Mouse (Mus musculus) forebrain, postnatal 0 days (tissue): ENCODE measurements around the gene Zfp868. TPM values are rescaled to one million over a fixed set of nuclear protein-coding genes. Genes with fewer than 3 reads are reported as not detected.
A peak's percentile ranks its signal among the peaks of the same experiment; 100 is the strongest.
"Not testable (repeated sequence)": the region's sequence is repeated elsewhere in the genome, so short reads cannot be mapped to it uniquely, and the experiment has no call there.

ENCODE experiments used
- ATAC-seq: fragments of 200-750 bp; cut with Nextera tagmentation; 2 replicates; pipeline ENCODE4 v1.8.0; 2017; ENCODE audit warnings: mild to moderate bottlenecking, moderate library complexity
- DNase-seq: peaks from one replicate; pipeline ENCODE4 v3.0.0-alpha.2; 2015
- H3K27ac ChIP-seq: fragments of 300-500 bp; sonication (generic); 2 replicates; pipeline ENCODE4 v1.5.1; 2014; ENCODE audit warnings: low read depth, mild to moderate bottlenecking, antibody characterized with exemption, low read length, moderate library complexity, mixed read lengths
- H3K27me3 ChIP-seq: fragments of 300-500 bp; sonication (generic); 2 replicates; pipeline ENCODE4 v1.6.1; 2014; ENCODE audit warnings: mild to moderate bottlenecking, low read length, mixed read lengths; ENCODE audit not compliant: insufficient read depth
- H3K36me3 ChIP-seq: fragments of 300-500 bp; sonication (generic); 2 replicates; pipeline ENCODE4 v1.6.1; 2014; ENCODE audit warnings: mild to moderate bottlenecking, moderate library complexity; ENCODE audit not compliant: insufficient read depth
- H3K4me1 ChIP-seq: fragments of 300-500 bp; sonication (generic); 2 replicates; pipeline ENCODE4 v1.6.1; 2014; ENCODE audit warnings: antibody characterized with exemption; ENCODE audit not compliant: insufficient read depth
- H3K4me2 ChIP-seq: fragments of 300-500 bp; sonication (generic); 2 replicates; pipeline ENCODE4 v1.6.1; 2014; ENCODE audit warnings: low read depth, mild to moderate bottlenecking, moderate library complexity
- H3K4me3 ChIP-seq: fragments of 300-500 bp; sonication (generic); 2 replicates; pipeline ENCODE4 v1.5.1; 2014; ENCODE audit warnings: low read depth, low read length, mixed read lengths
- H3K9ac ChIP-seq: fragments of 300-500 bp; sonication (generic); 2 replicates; pipeline ENCODE4 v1.6.1; 2014; ENCODE audit warnings: mild to moderate bottlenecking
- H3K9me3 ChIP-seq: fragments of 300-500 bp; sonication (generic); 2 replicates; pipeline ENCODE4 v1.6.1; 2016; ENCODE audit warnings: low read length
- CTCF ChIP-seq: sonication (generic); IDR thresholded peaks from 2 replicates; pipeline ENCODE4 v1.5.1; 2016; ENCODE audit warnings: antibody characterized with exemption, control low read depth, low read depth
- WGBS: fragments of 180-500 bp; shearing (Covaris S2); extraction: QIAGEN DNeasy Blood & Tissue Kit; methylation state at CpG from one replicate; pipeline ENCODE4 v1.1.7; 2014; 5-methylcytosine and 5-hydroxymethylcytosine counted together
- polyA plus RNA-seq: library from polyadenylated mRNA; unstranded; fragments of >200 nt; fragmentation: Nextera tagmentation; extraction: Ambion mirVana; gene quantifications from 2 replicates; pipeline ENCODE4 v1.2.1, GENCODE M21; 2015
- total RNA-seq: library from RNA; depleted of rRNA; stranded (reverse); fragments of >200 nt; gene quantifications from 2 replicates; pipeline ENCODE4 v1.2.3, GENCODE M21; 2014; rRNA removed

Zfp868 gene
- total and polyA plus RNA-seq, 2 experiments from 2014 or later: 23.9 to 38.0 TPM

DNA sequence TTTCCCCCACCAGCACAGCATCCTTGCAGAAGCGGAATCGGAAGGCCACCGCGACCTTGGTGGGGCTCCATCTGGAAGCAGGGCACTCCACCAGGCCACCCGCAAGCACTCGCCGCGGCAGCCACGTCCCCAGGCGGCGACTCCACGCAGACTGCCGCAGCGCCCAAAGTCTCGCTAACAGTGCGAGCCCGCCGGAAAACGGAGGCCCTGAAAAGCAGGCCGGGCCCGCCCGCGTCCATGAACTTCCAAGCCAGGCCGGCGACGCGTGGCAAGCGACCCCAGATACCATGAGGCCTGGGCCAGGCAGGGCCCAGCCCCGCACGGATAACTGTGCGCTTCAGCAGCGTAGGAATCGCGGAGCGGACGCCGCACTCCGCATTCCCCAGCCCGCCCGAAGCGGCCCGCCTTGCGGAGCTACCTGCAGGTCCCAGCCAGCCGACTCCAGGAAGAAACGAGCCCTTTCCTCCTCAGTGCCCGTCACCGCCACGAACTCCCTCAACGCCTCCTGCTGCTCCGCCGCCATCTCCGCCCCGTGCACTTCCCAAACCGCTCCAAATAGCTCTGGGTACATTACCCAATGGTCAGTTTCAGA lies 40.6 kb downstream of the Zfp868 start:
- DNase-seq (peak; percentile 54), ATAC-seq (peak; percentile 76)
- WGBS: 4% methylated on average over 54 of the region's 54 CpGs
- Histone ChIP-seq H3K27ac (peak overlapping the region; percentile 50), H3K4me1 (no peaks in the 10 kb centered on the region), H3K36me3 (no peaks in the 10 kb centered on the region), H3K4me2 (peak overlapping the region; percentile 92), H3K9ac (peak overlapping the region; percentile 72), H3K27me3 (no peaks in the 10 kb centered on the region), H3K9me3 (no peaks in the 10 kb centered on the region), H3K4me3 (peak overlapping the region; percentile 44)
- TF ChIP-seq CTCF: no peak

DNA sequence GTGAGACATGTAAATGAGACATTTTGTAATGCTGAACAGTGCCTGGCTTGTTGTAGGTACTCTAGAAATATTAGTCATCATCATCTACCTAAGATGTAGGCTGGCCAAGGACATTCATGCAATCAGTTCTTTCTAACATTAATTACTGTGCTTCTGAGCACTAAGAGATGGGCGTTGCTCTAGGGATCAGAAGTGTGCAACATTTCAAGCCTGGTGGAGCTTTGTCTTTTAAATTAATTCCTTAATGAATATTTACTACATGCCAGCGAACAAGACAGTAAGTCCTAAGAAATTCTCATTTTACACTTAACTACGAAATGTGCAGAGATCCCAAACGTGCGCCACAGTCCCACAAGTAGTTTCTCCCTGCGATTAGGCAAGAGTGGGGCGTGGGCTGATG lies 41.1 kb downstream of the Zfp868 start:
- H3K4me1 ChIP-seq, H3K36me3 ChIP-seq, H3K27me3 ChIP-seq, H3K27ac ChIP-seq, ATAC-seq, DNase-seq, H3K9me3 ChIP-seq: not testable (repeated sequence)
- Histone ChIP-seq H3K4me3 (peak overlapping the region; percentile 44), H3K4me2 (peak overlapping the region; percentile 92), H3K9ac (peak overlapping the region; percentile 72)
- WGBS: 10% methylated on average over 7 of the region's 7 CpGs

Other genes starting within 250 kb of the Zfp868 start
- gene Gm9495, start 172.0 kb downstream of the Zfp868 start, total RNA-seq: not detected in 2 replicates
- not detected in 2 replicates for gene Gm9495, start 172.0 kb downstream of the Zfp868 start, polyA plus RNA-seq
- gene Gm7697, start 102.6 kb downstream of the Zfp868 start, total RNA-seq: 0.05 and 0.08 TPM in 2 replicates
- gene Gm7697, start 102.6 kb downstream of the Zfp868 start, polyA plus RNA-seq: not detected in 2 replicates
- 4.9 and 5.1 TPM in 2 replicates for gene Zfp964, start 28.9 kb upstream of the Zfp868 start, total RNA-seq
- 0.64 and 0.92 TPM in 2 replicates for gene Zfp964, start 28.9 kb upstream of the Zfp868 start, polyA plus RNA-seq
- gene Zfp869, start 85.2 kb upstream of the Zfp868 start, total RNA-seq: 24.5 and 34.1 TPM in 2 replicates
- gene Zfp869, start 85.2 kb upstream of the Zfp868 start, polyA plus RNA-seq: 18.8 and 19.2 TPM in 2 replicates
- gene Zfp963, start 124.4 kb upstream of the Zfp868 start, total RNA-seq: 5.0 TPM in 2 replicates
- 3.7 and 4.5 TPM in 2 replicates for gene Zfp963, start 124.4 kb upstream of the Zfp868 start, polyA plus RNA-seq
- gene Gm20422, start 149.3 kb upstream of the Zfp868 start, total RNA-seq: 0.23 and 3.5 TPM in 2 replicates
- gene Gm20422, start 149.3 kb upstream of the Zfp868 start, polyA plus RNA-seq: 0.33 and 1.2 TPM in 2 replicates
- 61.0 and 74.4 TPM in 2 replicates for gene Atp13a1, start 165.6 kb upstream of the Zfp868 start, total RNA-seq
- gene Atp13a1, start 165.6 kb upstream of the Zfp868 start, polyA plus RNA-seq: 37.3 and 39.6 TPM in 2 replicates
- gene Zfp866, start 165.6 kb upstream of the Zfp868 start, total RNA-seq: 47.5 and 59.2 TPM in 2 replicates
- gene Zfp866, start 165.6 kb upstream of the Zfp868 start, polyA plus RNA-seq: 10.7 and 16.6 TPM in 2 replicates
- gene Gmip, start 183.1 kb upstream of the Zfp868 start, total RNA-seq: 47.4 and 47.6 TPM in 2 replicates
- gene Gmip, start 183.1 kb upstream of the Zfp868 start, polyA plus RNA-seq: 33.2 and 35.0 TPM in 2 replicates
- gene Lpar2, start 196.9 kb upstream of the Zfp868 start, total RNA-seq: 5.6 and 6.1 TPM in 2 replicates
- gene Lpar2, start 196.9 kb upstream of the Zfp868 start, polyA plus RNA-seq: 0.38 and 0.45 TPM in 2 replicates
- gene Pbx4, start 206.9 kb upstream of the Zfp868 start, total RNA-seq: 23.3 and 38.8 TPM in 2 replicates
- gene Pbx4, start 206.9 kb upstream of the Zfp868 start, polyA plus RNA-seq: 90.8 and 92.8 TPM in 2 replicates